Mouse (Mus musculus) kidney, adult 18-20 months (tissue): ENCODE measurements around the gene Paqr4.

Source experiments
- DNase-seq: peaks from one replicate; pipeline ENCODE4 v3.0.0; 2021

Paqr4 gene

DNA sequence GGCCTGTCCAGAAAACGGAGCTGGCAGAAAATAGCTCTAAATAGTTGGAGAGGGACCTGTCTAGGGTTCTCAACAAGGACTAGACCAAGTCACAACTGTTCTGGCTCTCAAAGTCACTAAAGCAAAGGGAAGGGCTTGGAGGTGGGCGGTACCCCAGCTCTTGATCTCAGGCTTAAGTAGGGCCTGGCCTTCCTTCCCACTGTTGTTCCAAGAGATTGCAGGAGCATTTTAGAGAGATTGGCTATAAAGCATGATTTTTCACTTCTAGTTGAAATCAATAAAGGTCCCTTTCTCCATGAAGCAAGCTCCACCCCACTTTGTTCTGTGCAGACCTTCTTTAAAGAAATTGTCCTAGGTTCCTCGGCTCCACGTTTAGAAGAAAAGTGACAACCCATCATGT, 15.2 kb downstream of the Paqr4 start:
- no peak for DNase-seq

DNA sequence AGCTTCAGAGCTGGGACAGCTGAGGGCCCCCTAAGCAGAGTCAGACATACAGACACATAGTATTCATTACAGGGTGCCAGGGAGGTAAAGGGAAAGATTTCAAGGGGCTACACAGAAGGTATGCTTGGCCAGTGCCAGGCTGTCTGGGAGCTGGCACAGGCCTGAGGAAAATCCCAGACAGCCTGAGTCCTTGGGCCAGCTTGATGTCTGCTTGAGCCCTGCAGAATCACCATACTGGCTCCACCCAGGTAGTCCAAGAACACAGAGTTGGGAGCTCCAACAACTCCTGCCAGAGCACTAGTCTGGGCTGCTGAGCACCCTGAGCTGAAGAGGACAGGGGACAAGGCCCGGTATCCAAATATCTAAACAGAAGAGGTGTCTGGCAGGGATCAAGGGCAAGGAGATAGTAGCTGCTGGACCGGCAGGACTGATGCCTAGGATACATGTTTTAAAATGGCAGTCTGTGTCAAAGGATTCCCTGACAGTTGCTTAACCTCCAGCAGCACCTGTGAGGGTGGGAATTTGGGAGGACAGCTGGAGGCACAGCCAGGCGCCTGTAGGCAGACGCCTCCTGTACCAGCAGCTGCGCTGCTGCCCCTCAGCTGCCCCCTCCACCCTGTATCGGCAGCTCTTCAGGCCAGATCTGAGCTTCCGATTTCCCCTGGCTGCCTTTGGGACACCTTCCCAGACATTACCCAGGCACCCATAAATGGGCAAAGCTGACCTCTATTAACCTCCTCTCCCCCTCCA, 18.1 kb downstream of the Paqr4 start, which contains the start of gene 1520401A03Rik:
Gene 1520401A03Rik (minus strand): TSS at position 408 of the 750 bp plus-strand sequence.
- no peak for DNase-seq

GRCm38 (mm10) chr17:23721886-23722285, 18.8 kb downstream of the Paqr4 start:
- DNase-seq, result no peak

DNA sequence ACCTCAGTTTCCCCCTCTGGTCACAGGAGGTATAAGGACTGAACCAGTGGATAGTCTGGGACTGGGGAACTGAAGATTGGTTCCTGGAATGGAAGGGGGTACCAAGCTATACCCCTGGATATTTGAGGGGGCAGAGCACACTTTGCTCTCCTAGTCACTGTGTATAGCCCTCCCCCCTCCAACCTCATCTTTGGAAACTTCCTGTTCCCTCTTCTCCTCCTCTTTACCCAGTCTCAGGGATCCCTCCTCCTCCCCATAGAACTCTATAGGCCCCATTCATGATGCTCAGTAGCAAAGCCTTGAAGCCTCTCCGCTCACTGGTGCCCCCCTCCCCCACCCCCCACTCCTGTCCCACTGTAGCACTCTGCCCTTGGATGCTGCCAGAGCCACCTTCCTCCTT, 21.2 kb downstream of the Paqr4 start:
- no peak for DNase-seq

- DNase-seq, result no peak
Measured at GRCm38 (mm10) chr17:23717003-23717402, 23.7 kb downstream of the Paqr4 start.

- DNase-seq, result peak; percentile 80
Measured at GRCm38 (mm10) chr17:23706212-23706611, 34.5 kb downstream of the Paqr4 start.

DNA sequence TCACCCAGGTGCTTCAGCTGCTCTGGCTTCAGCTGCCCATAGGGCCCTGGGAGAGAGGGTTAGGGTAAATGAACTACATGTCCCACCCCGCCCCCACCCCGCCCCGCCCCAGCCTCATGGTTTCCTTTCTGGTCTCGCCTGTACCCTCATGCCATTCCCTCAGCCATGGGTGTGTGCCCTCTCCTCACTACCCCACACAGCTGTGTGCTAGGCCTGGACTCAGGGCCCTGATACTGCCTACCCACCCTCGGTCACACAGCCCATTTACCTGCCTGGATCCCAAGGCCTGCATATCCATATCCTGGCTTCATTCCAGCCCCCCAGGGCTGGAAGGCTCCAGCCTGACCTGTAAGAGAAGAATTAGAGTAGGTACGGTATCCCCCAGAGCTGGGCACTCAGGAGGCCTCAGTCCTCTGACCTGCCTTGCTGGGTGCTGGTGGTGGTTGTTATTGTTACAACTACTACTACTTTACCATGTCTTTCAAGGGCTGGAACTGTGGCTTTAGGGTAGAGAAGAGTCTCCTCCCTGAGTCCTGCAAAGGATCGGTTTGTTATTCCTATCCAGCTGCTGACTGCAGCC, 35.1 kb downstream of the Paqr4 start:
- no peak for DNase-seq

DNA sequence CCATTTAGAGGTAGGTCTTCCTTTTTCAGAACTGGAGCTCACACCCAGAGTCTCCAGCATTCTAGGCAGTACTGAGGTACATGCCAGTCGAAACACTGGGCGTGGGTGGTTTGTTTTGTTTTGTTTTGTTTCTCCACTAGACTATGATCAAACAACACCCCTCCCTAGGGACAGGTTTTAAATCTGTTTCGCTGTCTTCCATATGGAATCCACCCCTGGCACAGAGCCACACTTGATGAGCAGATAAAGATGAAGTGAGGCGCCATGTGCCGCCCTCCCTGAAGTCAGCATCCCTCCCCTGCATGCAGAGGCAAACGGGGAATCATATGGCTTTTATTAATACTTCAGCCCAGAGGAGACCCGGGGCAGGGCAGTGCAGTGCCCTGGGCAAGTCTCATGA, 35.9 kb downstream of the Paqr4 start:
- no peak for DNase-seq

DNA sequence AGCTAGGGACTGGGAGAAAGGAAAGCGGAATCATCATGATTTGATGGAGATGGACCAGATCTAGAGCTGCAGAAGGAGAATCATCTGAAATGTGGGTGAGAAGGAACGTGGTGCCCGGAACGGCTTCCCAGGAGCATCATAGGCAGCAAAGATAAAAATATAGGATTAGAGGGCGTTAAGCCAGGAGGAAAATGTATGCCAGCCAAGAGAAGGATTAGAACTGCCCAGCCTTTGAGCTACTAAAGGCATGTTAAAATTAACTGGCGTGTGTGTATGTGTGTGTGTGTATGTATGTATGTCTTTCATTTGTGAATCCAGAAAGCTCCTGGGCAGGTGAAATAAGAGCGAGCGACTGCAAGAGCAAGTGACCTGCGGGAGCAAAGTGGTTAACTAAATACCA, 37.4 kb downstream of the Paqr4 start:
- DNase-seq, result no peak

GRCm38 (mm10) chr17:23700079-23700478, 40.6 kb downstream of the Paqr4 start:
- peak; percentile 91 for DNase-seq

DNA sequence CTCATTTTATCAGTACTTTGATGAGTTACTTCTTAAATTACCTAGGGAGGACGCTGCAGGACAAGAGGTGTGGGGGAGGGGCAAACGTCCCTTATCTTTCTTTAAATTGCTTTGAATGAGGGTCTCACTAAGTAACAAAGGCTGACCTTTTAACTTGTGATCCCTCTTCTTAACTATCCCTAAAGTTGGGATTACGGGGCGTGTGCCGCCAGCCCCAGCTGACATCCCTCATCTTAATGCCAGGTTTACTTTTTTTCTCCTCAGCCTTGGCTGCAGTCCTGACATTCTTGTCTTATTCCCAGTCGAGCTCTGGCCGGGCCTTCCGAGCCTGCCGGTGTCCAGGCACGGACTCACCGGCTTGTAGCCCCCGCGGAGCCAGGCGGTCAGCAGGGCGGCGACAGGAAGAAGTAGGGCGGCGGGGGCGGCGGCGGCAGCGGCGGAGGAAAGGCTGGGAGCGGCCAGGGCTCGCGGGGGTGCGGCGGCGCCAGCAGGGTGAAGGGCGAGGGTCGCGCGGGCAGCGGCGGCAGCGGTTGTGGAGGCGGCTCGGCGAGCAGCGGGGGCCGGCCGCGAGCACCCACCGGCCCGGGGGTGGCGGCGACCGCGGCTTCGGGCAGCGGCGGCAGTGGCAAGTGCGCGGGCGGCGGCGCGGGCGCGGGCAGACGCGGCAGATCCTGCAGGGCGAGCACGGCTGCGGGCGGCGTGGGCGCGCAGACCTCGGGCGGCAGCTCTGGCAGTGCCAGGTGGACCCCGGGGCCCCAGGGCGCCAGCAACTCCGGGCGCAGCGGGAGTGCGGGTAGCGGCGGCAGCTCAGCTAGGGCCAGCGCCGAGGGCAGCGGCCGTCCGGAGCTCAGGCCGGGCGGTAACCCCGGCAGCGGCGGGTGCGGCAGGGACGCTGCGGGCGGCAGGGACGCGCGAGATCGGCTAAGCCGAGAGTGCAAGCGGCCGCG, 41.3 kb downstream of the Paqr4 start:
- peak; percentile 51 for DNase-seq

DNA sequence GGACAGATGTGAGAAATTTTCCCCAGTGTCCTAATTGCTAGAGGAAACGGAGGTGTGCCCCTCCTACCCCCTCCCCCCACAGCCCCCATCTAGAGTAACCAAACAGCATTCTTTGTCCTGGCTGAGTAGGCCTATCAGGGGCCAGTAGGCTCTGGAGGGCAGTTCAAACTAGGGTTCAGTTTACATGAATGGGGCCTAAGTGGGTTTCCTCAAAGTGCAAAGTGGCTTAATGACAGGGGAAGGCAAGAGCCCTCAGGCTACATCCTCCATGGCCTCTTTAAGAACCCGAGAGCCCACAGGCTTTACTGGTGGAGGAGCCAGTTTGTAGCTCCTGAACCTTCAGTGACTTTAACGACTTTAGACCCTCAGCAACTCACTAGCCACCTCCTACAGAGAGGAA, 44.9 kb downstream of the Paqr4 start:
- DNase-seq, result no peak

GRCm38 (mm10) chr17:23694491-23694890, 46.2 kb downstream of the Paqr4 start:
- DNase-seq, result no peak
